Mouse (Mus musculus) ZHBTc4 (cell line): ENCODE measurements at regions not wholly inside any gene's neighbourhood (a gene's known extent, or its start where the extent isn't known, plus 50 kb on each side); places are given as distances from the start of the nearest gene placed in this dataset.
"Not testable (repeated sequence)": the region's sequence is repeated elsewhere in the genome, so short reads cannot be mapped to it uniquely, and the experiment has no call there.

ENCODE experiments used
- DNase-seq: peaks from one replicate; pipeline ENCODE4 v3.0.0-alpha.2; 2011; ENCODE audit warnings: low read depth, low spot score

- no peak for DNase-seq
Measured at GRCm38 (mm10) chr19:32972116-32972515, 214.8 kb downstream of the Pten start.

GRCm38 (mm10) chr19:32973130-32973529, 215.8 kb downstream of the Pten start:
- no peak for DNase-seq

GRCm38 (mm10) chr19:32974778-32975240, 217.5 kb downstream of the Pten start:
- peak; percentile 61 for DNase-seq

- DNase-seq, result no peak
Measured at GRCm38 (mm10) chr19:32975303-32975702, 218.0 kb downstream of the Pten start.

GRCm38 (mm10) chr19:32976507-32976906, 219.2 kb downstream of the Pten start:
- DNase-seq, result no peak

- DNase-seq, result no peak
Measured at GRCm38 (mm10) chr19:32978037-32978745, 220.9 kb downstream of the Pten start.

- DNase-seq, result no peak
Measured at GRCm38 (mm10) chr19:32980142-32980541, 222.8 kb downstream of the Pten start.

- DNase-seq, result no peak
Measured at GRCm38 (mm10) chr19:32988713-32989112, 231.4 kb downstream of the Pten start.

GRCm38 (mm10) chr19:32989346-32989745, 232.0 kb downstream of the Pten start:
- no peak for DNase-seq

GRCm38 (mm10) chr19:32990576-32990975, 233.3 kb downstream of the Pten start:
- no peak for DNase-seq

GRCm38 (mm10) chr19:32998576-32999170, 241.4 kb downstream of the Pten start:
- no peak for DNase-seq

GRCm38 (mm10) chr19:33007582-33007981, 250.3 kb downstream of the Pten start:
- peak; percentile 4 for DNase-seq

GRCm38 (mm10) chr19:33008076-33008475, 250.8 kb downstream of the Pten start:
- peak; percentile 76 for DNase-seq

- DNase-seq, result no peak
Measured at GRCm38 (mm10) chr19:33008794-33009193, 251.5 kb downstream of the Pten start.

GRCm38 (mm10) chr19:33010886-33011446, 253.7 kb downstream of the Pten start:
- no peak for DNase-seq

- DNase-seq, result not testable (repeated sequence)
Measured at GRCm38 (mm10) chr19:33014879-33015278, 257.6 kb downstream of the Pten start.

GRCm38 (mm10) chr19:33021161-33021560, 263.9 kb downstream of the Pten start:
- no peak for DNase-seq

- no peak for DNase-seq
Measured at GRCm38 (mm10) chr19:33022839-33023428, 265.6 kb downstream of the Pten start.

GRCm38 (mm10) chr19:33029688-33030444, 272.6 kb downstream of the Pten start:
- DNase-seq, result no peak

- no peak for DNase-seq
Measured at GRCm38 (mm10) chr19:33040512-33040911, 283.2 kb downstream of the Pten start.

GRCm38 (mm10) chr19:33040991-33041390, 283.7 kb downstream of the Pten start:
- DNase-seq, result no peak

GRCm38 (mm10) chr19:33042760-33043159, 285.5 kb downstream of the Pten start:
- DNase-seq, result no peak
